Mouse (Mus musculus) pancreas, adult 10 weeks (tissue): ENCODE results near the gene Itga3. TPM values are rescaled to one million over a fixed set of nuclear protein-coding genes. Genes with fewer than 3 reads are reported as not detected.

ENCODE experiments used
- polyA plus RNA-seq: library from polyadenylated mRNA; stranded (reverse); fragments of 350-450 nt; fragmentation: Illumina TruSeq; extraction: RNeasy Lipid Tissue Mini Kit (QIAGEN cat#74804); gene quantifications from one replicate; pipeline ENCODE4 v1.2.3, GENCODE M21; 2015; ENCODE audit warnings: low read depth, low replicate concordance; ENCODE audit not compliant: insufficient read depth

The Itga3 gene
- 9.4 TPM for polyA plus RNA-seq

DNA sequence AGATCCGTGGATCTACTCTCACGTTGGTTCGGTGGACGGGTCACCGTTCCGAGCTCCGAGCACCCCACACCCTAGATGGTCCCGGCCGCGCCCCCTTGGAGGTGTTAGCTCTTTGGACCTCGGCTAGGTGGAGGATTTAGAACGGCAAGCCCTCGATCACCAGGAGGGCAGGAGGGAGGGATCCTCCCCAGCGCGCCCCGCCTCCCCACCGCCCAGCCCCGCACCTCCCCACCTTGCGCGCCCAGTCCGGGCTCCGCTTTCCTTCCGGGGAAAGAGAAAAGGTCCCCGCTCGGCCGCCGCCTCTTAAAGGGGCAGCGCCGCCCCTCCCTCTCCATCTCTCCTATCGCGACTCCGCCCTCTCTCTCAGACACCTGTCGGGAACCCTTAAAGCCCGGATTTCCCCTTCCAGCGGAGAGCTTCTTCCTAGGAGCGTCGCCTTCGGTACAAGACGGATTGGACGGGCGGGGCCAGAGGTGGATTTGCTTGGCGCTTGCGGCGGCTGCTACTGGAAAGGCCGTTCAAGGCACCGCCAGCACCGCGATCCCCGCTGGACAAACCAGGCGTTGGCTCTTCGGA is at the start of gene Itga3:
Gene Itga3 (minus strand): TSS at position 266 of the 576 bp plus-strand sequence.

DNA sequence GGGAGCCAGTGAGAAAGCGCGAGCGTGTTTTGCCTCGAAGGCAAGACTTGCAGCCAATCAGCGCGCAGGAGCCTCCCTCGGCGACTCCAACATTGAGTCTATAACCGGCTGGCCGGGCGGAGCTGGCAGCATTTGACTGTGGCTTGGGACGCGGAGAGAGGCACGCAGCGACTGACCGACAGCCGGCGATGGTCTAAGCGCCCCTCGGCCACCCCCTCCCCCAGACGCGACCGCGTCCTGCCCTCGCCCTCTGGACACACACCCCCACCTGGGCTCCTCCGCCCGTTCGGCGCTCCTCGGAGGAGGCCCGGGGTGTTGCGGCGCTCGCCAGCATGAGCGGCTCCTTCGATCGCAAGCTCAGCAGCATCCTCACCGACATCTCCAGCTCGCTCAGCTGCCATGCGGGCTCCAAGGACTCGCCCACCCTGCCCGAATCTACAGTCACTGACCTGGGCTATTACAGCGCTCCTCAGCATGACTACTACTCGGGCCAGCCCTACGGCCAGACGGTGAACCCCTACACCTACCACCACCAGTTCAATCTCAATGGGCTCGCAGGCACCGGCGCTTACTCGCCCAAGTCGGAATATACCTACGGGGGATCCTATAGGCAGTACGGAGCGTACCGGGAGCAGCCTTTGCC is 43.5 kb upstream of the Itga3 start, which contains the start of gene Dlx3:
Gene Dlx3 (plus strand): TSS at position 130 of the 643 bp plus-strand sequence.

DNA sequence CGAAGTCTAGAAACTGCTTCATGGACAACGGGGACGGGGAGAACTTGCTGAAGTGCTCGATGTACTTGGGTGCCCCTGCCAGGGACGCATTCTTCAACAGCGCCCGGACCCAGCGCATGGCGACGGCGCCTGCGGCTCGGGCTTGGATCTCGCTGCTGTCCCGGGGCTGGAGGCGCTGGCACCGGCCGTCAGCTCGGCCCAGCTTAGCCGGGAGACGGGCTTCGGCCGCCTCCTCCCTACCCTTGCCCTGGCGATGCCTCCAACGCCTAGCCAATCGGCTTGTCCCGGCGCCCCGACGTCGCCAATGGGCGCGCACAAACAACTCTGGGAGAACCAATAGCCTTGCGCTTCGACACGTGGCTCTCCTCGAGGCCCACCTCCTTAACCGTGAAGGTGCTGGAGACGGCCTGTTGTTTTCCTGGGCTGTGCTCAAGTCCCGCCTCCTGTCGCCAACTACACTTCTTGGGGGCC is 35.4 kb downstream of the Itga3 start, which contains the start of gene Pdk2:
Gene Pdk2 (minus strand): TSS at position 216 of the 471 bp plus-strand sequence.

DNA sequence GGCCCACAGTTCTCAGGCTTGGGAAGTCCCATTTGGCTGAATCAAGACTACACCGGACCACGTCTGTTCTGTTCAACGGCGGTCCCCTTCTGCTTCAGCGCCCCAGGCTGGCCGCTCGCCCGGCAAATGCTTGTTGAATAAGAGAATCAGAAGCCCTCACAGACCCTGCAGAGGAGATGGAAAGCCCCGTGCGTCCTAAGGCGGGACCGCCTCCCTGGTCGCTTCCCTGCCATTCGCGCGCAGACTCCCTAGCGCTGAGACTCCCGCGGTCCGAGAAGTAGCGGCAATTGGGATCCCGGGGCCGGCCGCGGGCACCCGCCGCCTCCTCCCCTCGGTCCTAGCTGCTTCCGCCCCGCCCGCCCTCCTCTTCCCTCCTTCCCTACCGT is 67.0 kb downstream of the Itga3 start, which contains the start of gene Samd14:
Gene Samd14 (plus strand): TSS at position 251 of the 386 bp plus-strand sequence.

Other genes starting within 250 kb of the Itga3 start
- 30.3 TPM for gene Col1a1, start 140.6 kb downstream of the Itga3 start, polyA plus RNA-seq
- not detected for gene Hils1, start 109.2 kb downstream of the Itga3 start, polyA plus RNA-seq
- gene Sgca, start 100.5 kb downstream of the Itga3 start, polyA plus RNA-seq, result not detected
- 14.5 TPM for gene Ppp1r9b, start 85.8 kb downstream of the Itga3 start, polyA plus RNA-seq
- gene Samd14, start 66.9 kb downstream of the Itga3 start, polyA plus RNA-seq, result 1.2 TPM
- 9.8 TPM for gene Pdk2, start 35.4 kb downstream of the Itga3 start, polyA plus RNA-seq
- gene Dlx3, start 43.3 kb upstream of the Itga3 start, polyA plus RNA-seq, result not detected
- not detected for gene Dlx4, start 69.5 kb upstream of the Itga3 start, polyA plus RNA-seq
- gene Tac4, start 184.7 kb upstream of the Itga3 start, polyA plus RNA-seq, result not detected
- 8.1 TPM for gene Kat7, start 233.4 kb upstream of the Itga3 start, polyA plus RNA-seq